In the genomic region with DNA sequence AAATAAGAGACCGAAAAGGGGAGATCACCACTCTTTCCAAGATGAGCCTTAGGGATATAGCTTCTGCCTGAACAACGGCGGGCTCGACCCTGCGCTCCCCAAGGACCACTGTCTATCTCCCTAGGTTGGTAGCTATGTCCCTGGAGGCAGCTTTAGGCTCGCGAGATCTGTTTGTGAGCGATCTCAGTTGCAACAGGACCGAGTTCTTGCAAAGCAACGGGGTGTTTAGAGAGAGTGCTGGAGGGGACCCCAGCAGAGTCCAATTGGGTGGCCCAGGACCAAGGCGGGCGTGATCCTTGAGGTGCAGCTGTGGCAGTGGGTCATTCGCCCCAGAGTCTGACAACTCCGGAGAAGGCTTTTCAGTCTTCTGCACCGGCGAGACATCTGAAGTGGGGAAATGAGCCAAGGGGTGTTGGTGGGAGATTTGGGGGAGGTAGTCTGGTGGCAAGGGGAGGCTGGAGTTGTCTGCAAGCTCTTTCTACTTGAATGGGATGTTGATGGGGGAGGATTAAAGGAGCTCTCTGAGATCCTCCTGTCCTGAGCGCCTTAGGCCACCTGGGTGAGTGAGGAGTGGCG, we compare ENCODE assay signal across 8 mouse cellular contexts. TPM values are rescaled to one million over a fixed set of nuclear protein-coding genes. Genes with fewer than 3 reads are reported as not detected.
DNase-seq lines count a peak whose midpoint lies in the region; TF ChIP-seq lines count a peak whose summit lies in the region.

No protein-coding gene starts in this region.

- no peak for DNase-seq in layer of hippocampus, adult 2 months (ENCODE audit: low spot score in 2 of 2)
- no peak for DNase-seq in layer of hippocampus, postnatal 36 days
- no peak for DNase-seq in limb, embryonic 10.5 days (ENCODE audit: low spot score)
- peak; percentile 58 for DNase-seq in retina, embryonic 14.5 days (ENCODE audit: low spot score)
- DNase-seq in ovary, adult 18-20 months (ENCODE audit: low spot score) = no peak
- DNase-seq in cerebellum, adult 11 months = no peak
- no peak for DNase-seq in adipocyte (ENCODE audit: low spot score)

- TF ChIP-seq CTCF in layer of hippocampus, adult 2 months (conservative IDR thresholded peaks at IDR 0.05) = no peak
- TF ChIP-seq CTCF in embryonic fibroblast, embryonic 13.5 days (IDR thresholded peaks at IDR 0.05; ENCODE audit: borderline replicate concordance, insufficient read depth, low read length) = no peak

- 0 out of 2 replicates have a peak, but pooled peaks cover 8% of the 10 kb centered on the region for H3K4me1 ChIP-seq in embryonic fibroblast, embryonic 13.5 days (ENCODE audit: control insufficient read depth, insufficient read depth, low read length)
- peaks cover 47% of the 10 kb centered on the region for H3K4me1 ChIP-seq in limb, embryonic 10.5 days

- peak overlapping the region; percentile 73 for H3K4me3 ChIP-seq in layer of hippocampus, adult 2 months
- H3K4me3 ChIP-seq in embryonic fibroblast, embryonic 13.5 days (ENCODE audit: insufficient read depth, low read length) = peak overlapping the region; percentile 15
- H3K4me3 ChIP-seq in limb, embryonic 10.5 days = peak overlapping the region; percentile 71

- no peak; the same call in 1 of the 2 replicates for TF ChIP-seq POLR2A in embryonic fibroblast, embryonic 13.5 days (IDR thresholded peaks at IDR 0.05; ENCODE audit: low read depth, low read length)

- peaks cover 17% of the 10 kb centered on the region for H3K36me3 ChIP-seq in limb, embryonic 10.5 days

- no peaks in the 10 kb centered on the region for H3K27me3 ChIP-seq in limb, embryonic 10.5 days (ENCODE audit: low read depth, poor library complexity, severe bottlenecking)

- WGBS in limb, embryonic 10.5 days = 1% methylated on average over 18 of the region's 18 CpGs

- H3K9me3 ChIP-seq in limb, embryonic 10.5 days (replicated peaks) = no peaks in the 10 kb centered on the region

- H3K27ac ChIP-seq in layer of hippocampus, adult 2 months = peak overlapping the region; percentile 93
- peak overlapping the region; percentile 28 for H3K27ac ChIP-seq in embryonic fibroblast, embryonic 13.5 days (ENCODE audit: insufficient read depth, low read length)
- peak overlapping the region; percentile 95 for H3K27ac ChIP-seq in limb, embryonic 10.5 days

RNA-seq across cellular contexts. Expression of gene Rgma, which starts 15.2 kb away (rescaled TPM):
- 10 to 100 TPM; 45.9 to 53.2 TPM for total RNA-seq in layer of hippocampus, adult 2 months (2021)
- total RNA-seq in layer of hippocampus, postnatal 36 days (2021) = 10 to 100 TPM; 44.1 to 48.8 TPM
- polyA plus RNA-seq in embryonic fibroblast, embryonic 13.5 days (2011; ENCODE audit: insufficient read length, low read depth, missing spikeins) = 12.6 and 19.3 TPM in 2 replicates
- 20.1 and 26.8 TPM in 2 replicates for polyA plus RNA-seq in limb, embryonic 10.5 days (2016; fragmentation: Nextera tagmentation; extraction: Ambion mirVana)

Comparison
In these comparisons a context has a peak if more than half of its experiments do, and no peak if none do; other contexts are left out.
1. H3K27ac ChIP-seq: peak in every context shown above with its lines; median percentile 95 in limb, embryonic 10.5 days; 93 in layer of hippocampus, adult 2 months; 28 in embryonic fibroblast, embryonic 13.5 days.
2. H3K4me3 ChIP-seq: peak in every context shown above with its lines; median percentile 73 in layer of hippocampus, adult 2 months; 71 in limb, embryonic 10.5 days; 15 in embryonic fibroblast, embryonic 13.5 days.